Mouse (Mus musculus): Measurements from ENCODE around the gene Pcyt2. TPM values are rescaled to one million over a fixed set of nuclear protein-coding genes. Genes with fewer than 3 reads are reported as not detected.

The Pcyt2 gene
- polyA plus RNA-seq, 1 experiment = 1,029 TPM

- Histone ChIP-seq H3K36me3 (ENCODE audit: control insufficient read depth, insufficient read depth, low read length) (peaks cover 31% of the 10 kb centered on the region), H3K4me3 (ENCODE audit: low read depth, low read length) (peak overlapping the region; percentile 81), H3K27ac (ENCODE audit: insufficient read depth, low read depth, low read length) (peak overlapping the region; percentile 73), H3K4me1 (ENCODE audit: control insufficient read depth, insufficient read depth, insufficient read length, low read length) (peaks cover 38% of the 10 kb centered on the region), H3K27me3 (ENCODE audit: control insufficient read depth, insufficient read depth, low read length) (no peaks in the 10 kb centered on the region)
- whole genome bisulfite sequencing = under 1% methylated on average over 44 of the region's 44 CpGs
- TF ChIP-seq POLR2A (IDR thresholded peaks at IDR 0.05; ENCODE audit: low read depth, low read length) (no peak), CTCF (IDR thresholded peaks at IDR 0.05; ENCODE audit: extremely low read depth, insufficient read length, insufficient replicate concordance, low read depth, low read length) (no peak)
Observed at GRCm38 (mm10) chr11:120580871-120581331, 36.8 kb downstream of the Pcyt2 start.

DNA sequence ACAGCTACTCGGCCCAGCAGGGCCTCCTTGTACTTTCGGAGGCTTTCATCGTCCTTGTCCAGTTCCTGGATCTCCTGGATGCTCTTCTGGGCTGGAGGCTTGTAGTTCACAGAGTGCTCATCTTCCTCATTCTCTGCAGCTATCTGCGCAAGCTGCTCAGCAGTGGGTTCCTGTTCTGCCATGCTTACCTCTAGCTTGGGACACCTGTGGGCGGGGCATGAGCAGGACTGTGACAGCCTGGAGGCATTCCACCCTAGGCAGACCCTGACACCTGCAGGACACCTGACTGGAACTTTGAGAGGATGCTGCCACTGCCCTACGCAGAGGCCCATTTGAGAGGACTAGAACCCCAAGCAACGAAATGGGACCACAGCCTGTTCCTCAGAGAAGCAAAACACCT lies 37.5 kb downstream of the Pcyt2 start:
- H3K4me3 ChIP-seq (ENCODE audit: low read depth, low read length) = peak overlapping the region; percentile 81
- TF ChIP-seq POLR2A (IDR thresholded peaks at IDR 0.05; ENCODE audit: low read depth, low read length) = no peak; the same call in 1 of the 2 replicates
- no peak for TF ChIP-seq CTCF (IDR thresholded peaks at IDR 0.05; ENCODE audit: extremely low read depth, insufficient read length, insufficient replicate concordance, low read depth, low read length)
- 21% methylated on average over 7 of the region's 7 CpGs for WGBS
- H3K27me3 ChIP-seq (ENCODE audit: control insufficient read depth, insufficient read depth, low read length) = no peaks in the 10 kb centered on the region
- peaks cover 26% of the 10 kb centered on the region for H3K36me3 ChIP-seq (ENCODE audit: control insufficient read depth, insufficient read depth, low read length)
- H3K4me1 ChIP-seq (ENCODE audit: control insufficient read depth, insufficient read depth, insufficient read length, low read length) = peaks cover 38% of the 10 kb centered on the region
- H3K27ac ChIP-seq (ENCODE audit: insufficient read depth, low read depth, low read length) = peak overlapping the region; percentile 73

DNA sequence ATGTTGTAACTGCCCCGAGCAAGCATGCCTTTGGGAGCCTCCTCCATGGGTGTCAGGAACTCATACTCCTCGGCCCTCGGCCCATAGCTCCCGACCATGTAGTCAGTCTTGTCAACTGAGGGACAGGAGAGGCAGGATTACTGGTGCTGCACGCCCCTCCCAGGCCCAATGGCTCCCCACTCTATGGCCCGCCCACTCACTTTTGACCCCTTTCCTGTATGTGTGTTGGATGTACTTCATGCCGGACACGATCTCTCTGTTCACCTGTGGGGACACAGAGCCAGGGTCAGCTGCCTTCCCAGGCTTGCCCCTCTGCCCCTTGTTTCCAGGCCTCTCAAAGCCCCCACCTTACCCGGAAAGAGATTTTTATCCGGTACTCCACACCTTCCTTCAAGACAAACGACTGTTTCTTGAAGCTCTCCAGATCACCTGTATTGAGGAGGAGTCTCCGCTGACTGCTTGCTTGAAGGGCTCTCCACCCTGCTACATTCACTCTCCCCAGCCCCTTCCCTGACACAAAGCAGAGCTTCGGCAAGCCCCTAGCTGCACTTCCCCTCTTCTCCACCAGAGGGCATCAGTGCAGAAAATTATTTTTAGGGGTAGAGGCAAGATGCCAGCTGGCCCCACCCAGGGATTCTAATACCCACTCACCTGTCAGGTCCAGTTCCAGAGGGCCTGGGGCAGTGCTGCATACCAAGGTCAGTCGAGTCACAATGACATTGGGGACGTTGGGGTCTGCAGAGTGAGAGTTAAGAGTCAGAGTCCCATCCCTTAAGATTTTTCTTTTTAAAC lies 38.2 kb downstream of the Pcyt2 start:
- Histone ChIP-seq H3K4me1 (ENCODE audit: control insufficient read depth, insufficient read depth, insufficient read length, low read length) (peaks cover 38% of the 10 kb centered on the region), H3K27ac (ENCODE audit: insufficient read depth, low read depth, low read length) (peak overlapping the region; percentile 73), H3K27me3 (ENCODE audit: control insufficient read depth, insufficient read depth, low read length) (no peaks in the 10 kb centered on the region), H3K36me3 (ENCODE audit: control insufficient read depth, insufficient read depth, low read length) (peaks cover 26% of the 10 kb centered on the region), H3K4me3 (ENCODE audit: low read depth, low read length) (peak overlapping the region; percentile 81)
- 52% methylated on average over 15 of the region's 15 CpGs for WGBS
- TF ChIP-seq POLR2A (IDR thresholded peaks at IDR 0.05; ENCODE audit: low read depth, low read length) (peak; percentile 31; the same call in 1 of the 2 replicates), CTCF (IDR thresholded peaks at IDR 0.05; ENCODE audit: extremely low read depth, insufficient read length, insufficient replicate concordance, low read depth, low read length) (peak; percentile 91; the same call in 1 of the 2 replicates)

GRCm38 (mm10) chr11:120578694-120579243 lies 39.0 kb downstream of the Pcyt2 start:
- Histone ChIP-seq H3K4me3 (ENCODE audit: low read depth, low read length) (no peak overlapping the region), H3K27me3 (ENCODE audit: control insufficient read depth, insufficient read depth, low read length) (no peaks in the 10 kb centered on the region), H3K36me3 (ENCODE audit: control insufficient read depth, insufficient read depth, low read length) (peaks cover 26% of the 10 kb centered on the region), H3K4me1 (ENCODE audit: control insufficient read depth, insufficient read depth, insufficient read length, low read length) (peaks cover 41% of the 10 kb centered on the region), H3K27ac (ENCODE audit: insufficient read depth, low read depth, low read length) (no peak overlapping the region)
- TF ChIP-seq CTCF (IDR thresholded peaks at IDR 0.05; ENCODE audit: extremely low read depth, insufficient read length, insufficient replicate concordance, low read depth, low read length) (no peak), POLR2A (IDR thresholded peaks at IDR 0.05; ENCODE audit: low read depth, low read length) (no peak)
- 92% methylated on average over 11 of the region's 11 CpGs for WGBS

DNA sequence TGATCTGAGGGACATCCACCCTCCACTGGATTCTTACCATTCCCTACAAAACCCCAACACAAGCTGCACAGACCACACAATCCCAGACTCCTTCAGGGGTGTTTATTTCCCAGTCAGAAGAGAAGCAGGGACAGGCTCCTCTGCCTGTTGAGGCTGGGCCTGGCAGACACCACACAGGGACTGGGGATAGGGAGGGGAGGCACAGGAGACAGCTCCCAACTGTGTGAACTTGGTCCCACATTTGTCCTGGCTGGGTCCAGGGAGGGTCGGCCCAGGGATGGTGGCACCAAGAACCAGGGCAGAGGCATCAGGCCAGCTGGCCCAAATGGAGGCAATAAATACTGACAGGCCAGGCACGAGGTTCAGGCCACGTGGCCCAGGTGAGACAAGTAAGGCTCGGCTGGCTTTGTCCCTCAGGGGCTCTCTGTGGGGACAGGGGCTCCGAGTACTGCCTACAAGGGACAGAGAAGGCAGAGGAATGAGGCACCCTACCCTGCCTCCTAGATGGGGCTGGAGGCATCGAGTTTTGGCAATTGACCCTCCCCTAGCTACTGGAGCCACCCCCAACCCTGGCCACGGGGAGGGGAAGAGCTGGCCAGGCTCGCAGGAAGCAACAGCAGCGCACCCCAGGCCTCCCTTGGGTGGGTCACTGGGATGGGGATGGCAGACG lies 39.6 kb downstream of the Pcyt2 start:
- H3K4me1 ChIP-seq (ENCODE audit: control insufficient read depth, insufficient read depth, insufficient read length, low read length) = peaks cover 41% of the 10 kb centered on the region
- H3K4me3 ChIP-seq (ENCODE audit: low read depth, low read length) = no peak overlapping the region
- H3K36me3 ChIP-seq (ENCODE audit: control insufficient read depth, insufficient read depth, low read length) = peaks cover 26% of the 10 kb centered on the region
- 63% methylated on average over 10 of the region's 10 CpGs for WGBS
- TF ChIP-seq POLR2A (IDR thresholded peaks at IDR 0.05; ENCODE audit: low read depth, low read length) = no peak
- TF ChIP-seq CTCF (IDR thresholded peaks at IDR 0.05; ENCODE audit: extremely low read depth, insufficient read length, insufficient replicate concordance, low read depth, low read length) = no peak
- H3K27ac ChIP-seq (ENCODE audit: insufficient read depth, low read depth, low read length) = peak overlapping the region; percentile 93
- no peaks in the 10 kb centered on the region for H3K27me3 ChIP-seq (ENCODE audit: control insufficient read depth, insufficient read depth, low read length)

- Histone ChIP-seq H3K4me3 (ENCODE audit: low read depth, low read length) (peak overlapping the region; percentile 35), H3K36me3 (ENCODE audit: control insufficient read depth, insufficient read depth, low read length) (peaks cover 26% of the 10 kb centered on the region), H3K27me3 (ENCODE audit: control insufficient read depth, insufficient read depth, low read length) (no peaks in the 10 kb centered on the region), H3K4me1 (ENCODE audit: control insufficient read depth, insufficient read depth, insufficient read length, low read length) (peaks cover 41% of the 10 kb centered on the region), H3K27ac (ENCODE audit: insufficient read depth, low read depth, low read length) (peak overlapping the region; percentile 93)
- TF ChIP-seq POLR2A (IDR thresholded peaks at IDR 0.05; ENCODE audit: low read depth, low read length) = 0 out of 2 replicates have a peak, but pooled peaks have one; percentile 8
- no peak for TF ChIP-seq CTCF (IDR thresholded peaks at IDR 0.05; ENCODE audit: extremely low read depth, insufficient read length, insufficient replicate concordance, low read depth, low read length)
- WGBS = 46% methylated on average over 7 of the region's 7 CpGs
Observed at GRCm38 (mm10) chr11:120577211-120578023, 40.3 kb downstream of the Pcyt2 start.

Data from small intestine, adult 2 months (tissue).